Mouse (Mus musculus) liver, adult 2 months (tissue): ENCODE measurements around the gene Bach2.

Experiments used
- CTCF ChIP-seq: fragments of 200-500 bp; IDR thresholded peaks from 2 replicates; pipeline ENCODE4 v1.5.1; 2011; ENCODE audit warnings: low read depth, low read length, control low read depth
- POLR2A ChIP-seq: fragments of 200-500 bp; IDR thresholded peaks from 2 replicates; pipeline ENCODE4 v1.6.1; 2011; ENCODE audit warnings: low read length, control low read depth; ENCODE audit not compliant: insufficient read depth; ENCODE audit errors: extremely low read depth

- TF ChIP-seq CTCF (no peak), POLR2A (no peak)
Observed at GRCm38 (mm10) chr4:32218371-32218770, 20.2 kb upstream of the Bach2 start.
